Mouse (Mus musculus) stomach, embryonic 15.5 days (tissue): ENCODE measurements at regions not wholly inside any gene's neighbourhood (a gene's known extent, or its start where the extent isn't known, plus 50 kb on each side); places are given as distances from the start of the nearest gene placed in this dataset.
A peak's percentile ranks its signal among the peaks of the same experiment; 100 is the strongest.

Experiments used
- ATAC-seq: fragments of 200-750 bp; cut with Nextera tagmentation; 2 replicates; pipeline ENCODE4 v1.8.0; 2017; ENCODE audit warnings: low read depth, moderate number of reproducible peaks, moderate TSS enrichment; ENCODE audit not compliant: insufficient read depth, low FRiP score
- H3K27ac ChIP-seq: fragments of 300-500 bp; sonication (generic); 2 replicates; pipeline ENCODE4 v1.5.1; 2015; ENCODE audit warnings: mild to moderate bottlenecking, inconsistent platforms
- H3K27me3 ChIP-seq: fragments of 300-500 bp; sonication (generic); replicated peaks from 2 replicates; pipeline ENCODE4 v1.6.1; 2015; ENCODE audit warnings: inconsistent platforms
- H3K36me3 ChIP-seq: fragments of 300-500 bp; sonication (generic); 2 replicates; pipeline ENCODE4 v1.6.1; 2015; ENCODE audit warnings: inconsistent platforms
- H3K4me1 ChIP-seq: fragments of 300-500 bp; sonication (generic); 2 replicates; pipeline ENCODE4 v1.6.1; 2015; ENCODE audit warnings: inconsistent platforms
- H3K4me2 ChIP-seq: fragments of 300-500 bp; sonication (generic); 2 replicates; pipeline ENCODE4 v1.6.1; 2015; ENCODE audit warnings: mild to moderate bottlenecking, inconsistent platforms
- H3K4me3 ChIP-seq: fragments of 300-500 bp; sonication (generic); replicated peaks from 2 replicates; pipeline ENCODE4 v1.5.1; 2015; ENCODE audit warnings: inconsistent platforms
- H3K9ac ChIP-seq: fragments of 300-500 bp; sonication (generic); 2 replicates; pipeline ENCODE4 v1.6.1; 2015; ENCODE audit warnings: inconsistent platforms
- H3K9me3 ChIP-seq: fragments of 300-500 bp; sonication (generic); 2 replicates; pipeline ENCODE4 v1.6.1; 2016; ENCODE audit warnings: inconsistent platforms
- WGBS: fragments of 180-500 bp; shearing (Covaris S2); methylation state at CpG from one replicate; pipeline ENCODE4 v1.1.7; 2015; 5-methylcytosine and 5-hydroxymethylcytosine counted together

GRCm38 (mm10) chr1:97555565-97555955, 106.3 kb downstream of the D1Ertd622e start:
- no peaks in the 10 kb centered on the region for H3K36me3 ChIP-seq
- H3K27me3 ChIP-seq = no peaks in the 10 kb centered on the region
- H3K4me2 ChIP-seq = no peak overlapping the region
- H3K9me3 ChIP-seq = no peaks in the 10 kb centered on the region
- H3K9ac ChIP-seq = no peak overlapping the region
- ATAC-seq = no peak
- WGBS = 85% methylated on average over 1 of the region's 1 CpGs
- no peak overlapping the region for H3K4me3 ChIP-seq
- no peaks in the 10 kb centered on the region for H3K4me1 ChIP-seq
- no peak overlapping the region for H3K27ac ChIP-seq

- no peaks in the 10 kb centered on the region for H3K27me3 ChIP-seq
- H3K4me3 ChIP-seq = no peak overlapping the region
- WGBS = 59% methylated on average over 6 of the region's 6 CpGs
- no peaks in the 10 kb centered on the region for H3K9me3 ChIP-seq
- no peaks in the 10 kb centered on the region for H3K36me3 ChIP-seq
- no peak overlapping the region for H3K27ac ChIP-seq
- no peak overlapping the region for H3K4me2 ChIP-seq
- ATAC-seq = peak; percentile 22; the same call in 1 of the 2 replicates
- no peaks in the 10 kb centered on the region for H3K4me1 ChIP-seq
- H3K9ac ChIP-seq = no peak overlapping the region
These were observed 106.8 kb downstream of the D1Ertd622e start for GRCm38 (mm10) chr1:97554936-97555564.

GRCm38 (mm10) chr1:97553485-97554474, 108.1 kb downstream of the D1Ertd622e start:
- Histone ChIP-seq H3K4me1 (no peaks in the 10 kb centered on the region), H3K9ac (no peak overlapping the region), H3K27me3 (no peaks in the 10 kb centered on the region), H3K4me3 (no peak overlapping the region), H3K36me3 (no peaks in the 10 kb centered on the region), H3K27ac (no peak overlapping the region), H3K9me3 (no peaks in the 10 kb centered on the region), H3K4me2 (no peak overlapping the region)
- no peak for ATAC-seq
- WGBS = 79% methylated on average over 8 of the region's 8 CpGs

- Histone ChIP-seq H3K4me3 (no peak overlapping the region), H3K9me3 (no peaks in the 10 kb centered on the region), H3K27me3 (no peaks in the 10 kb centered on the region), H3K4me1 (no peaks in the 10 kb centered on the region), H3K9ac (no peak overlapping the region), H3K36me3 (no peaks in the 10 kb centered on the region), H3K4me2 (no peak overlapping the region), H3K27ac (no peak overlapping the region)
- no peak for ATAC-seq
- WGBS = 76% methylated on average over 2 of the region's 2 CpGs
These were observed 109.0 kb downstream of the D1Ertd622e start for GRCm38 (mm10) chr1:97552886-97553285.

GRCm38 (mm10) chr1:97541162-97541493, 120.7 kb downstream of the D1Ertd622e start:
- Histone ChIP-seq H3K4me3 (no peak overlapping the region), H3K27ac (no peak overlapping the region), H3K36me3 (no peaks in the 10 kb centered on the region), H3K4me2 (no peak overlapping the region), H3K27me3 (no peaks in the 10 kb centered on the region), H3K9ac (no peak overlapping the region), H3K9me3 (no peaks in the 10 kb centered on the region), H3K4me1 (no peaks in the 10 kb centered on the region)
- no peak for ATAC-seq

GRCm38 (mm10) chr1:97540291-97541161, 121.3 kb downstream of the D1Ertd622e start:
- Histone ChIP-seq H3K9ac (no peak overlapping the region), H3K9me3 (no peaks in the 10 kb centered on the region), H3K36me3 (no peaks in the 10 kb centered on the region), H3K4me1 (no peaks in the 10 kb centered on the region), H3K4me2 (no peak overlapping the region), H3K27me3 (no peaks in the 10 kb centered on the region), H3K4me3 (no peak overlapping the region), H3K27ac (no peak overlapping the region)
- ATAC-seq = no peak
- 46% methylated on average over 16 of the region's 16 CpGs for WGBS

- H3K4me3 ChIP-seq = no peak overlapping the region
- H3K9ac ChIP-seq = no peak overlapping the region
- H3K4me2 ChIP-seq = no peak overlapping the region
- no peaks in the 10 kb centered on the region for H3K4me1 ChIP-seq
- no peaks in the 10 kb centered on the region for H3K36me3 ChIP-seq
- no peak for ATAC-seq
- WGBS = 77% methylated on average over 1 of the region's 1 CpGs
- no peak overlapping the region for H3K27ac ChIP-seq
- no peaks in the 10 kb centered on the region for H3K9me3 ChIP-seq
- H3K27me3 ChIP-seq = no peaks in the 10 kb centered on the region
These were observed 165.0 kb downstream of the D1Ertd622e start for GRCm38 (mm10) chr1:97496915-97497314.

GRCm38 (mm10) chr1:97479921-97480320, 182.0 kb downstream of the D1Ertd622e start:
- H3K27me3 ChIP-seq = no peaks in the 10 kb centered on the region
- no peak overlapping the region for H3K27ac ChIP-seq
- H3K4me1 ChIP-seq = no peaks in the 10 kb centered on the region
- H3K9me3 ChIP-seq = no peaks in the 10 kb centered on the region
- ATAC-seq = no peak
- H3K36me3 ChIP-seq = no peaks in the 10 kb centered on the region
- no peak overlapping the region for H3K4me2 ChIP-seq
- no peak overlapping the region for H3K4me3 ChIP-seq
- H3K9ac ChIP-seq = no peak overlapping the region
- 50% methylated on average over 2 of the region's 2 CpGs for WGBS
